Mouse (Mus musculus): ENCODE measurements at regions not wholly inside any gene's neighbourhood (a gene's known extent, or its start where the extent isn't known, plus 50 kb on each side); places are given as distances from the start of the nearest gene placed in this dataset.

GRCm38 (mm10) chr2:159422281-159422937 lies 627.8 kb downstream of the Dhx35 start:
- TF ChIP-seq POLR2A (IDR thresholded peaks at IDR 0.05; ENCODE audit: extremely low read depth, insufficient read depth, low read length): no peak
- TF ChIP-seq CTCF (IDR thresholded peaks at IDR 0.05; ENCODE audit: low read depth, low read length): no peak
- WGBS: 46% methylated on average over 7 of the region's 7 CpGs

GRCm38 (mm10) chr2:159428201-159428600 lies 633.6 kb downstream of the Dhx35 start:
- Histone ChIP-seq H3K27ac (replicated peaks; ENCODE audit: insufficient read depth, low read depth, low read length) (no peak overlapping the region), H3K27me3 (ENCODE audit: control insufficient read depth, insufficient read depth, low read length) (no peaks in the 10 kb centered on the region), H3K4me3 (ENCODE audit: insufficient read depth, low read depth, low read length) (no peak overlapping the region), H3K79me2 (ENCODE audit: control insufficient read depth, insufficient read depth, low read length) (no peaks in the 10 kb centered on the region), H3K4me1 (ENCODE audit: control insufficient read depth, insufficient read depth, low read length) (no peaks in the 10 kb centered on the region), H3K9ac (ENCODE audit: low read depth, low read length) (no peak overlapping the region), H3K36me3 (ENCODE audit: control insufficient read depth, insufficient read depth, low read length) (no peaks in the 10 kb centered on the region)
- DNase-seq (ENCODE audit: extremely low read depth, low read depth, low spot score): no peak
- TF ChIP-seq POLR2A (IDR thresholded peaks at IDR 0.05; ENCODE audit: extremely low read depth, insufficient read depth, low read length) (no peak), CTCF (IDR thresholded peaks at IDR 0.05; ENCODE audit: low read depth, low read length) (no peak)
- 58% methylated on average over 1 of the region's 1 CpGs for WGBS

More at GRCm38 (mm10) chr2:159422281-159422937, 627.8 kb downstream of the Dhx35 start:
- H3K4me3 ChIP-seq (ENCODE audit: insufficient read depth, low read depth, low read length): no peak overlapping the region
- H3K9ac ChIP-seq (ENCODE audit: low read depth, low read length): no peak overlapping the region
- no peaks in the 10 kb centered on the region for H3K36me3 ChIP-seq (ENCODE audit: control insufficient read depth, insufficient read depth, low read length)
- no peak for DNase-seq (ENCODE audit: extremely low read depth, low read depth, low spot score)
- no peaks in the 10 kb centered on the region for H3K4me1 ChIP-seq (ENCODE audit: control insufficient read depth, insufficient read depth, low read length)
- no peaks in the 10 kb centered on the region for H3K27me3 ChIP-seq (ENCODE audit: control insufficient read depth, insufficient read depth, low read length)
- H3K27ac ChIP-seq (replicated peaks; ENCODE audit: insufficient read depth, low read depth, low read length): no peak overlapping the region
- H3K79me2 ChIP-seq (ENCODE audit: control insufficient read depth, insufficient read depth, low read length): no peaks in the 10 kb centered on the region

- H3K9ac ChIP-seq (ENCODE audit: low read depth, low read length): no peak overlapping the region
- WGBS: 77% methylated on average over 5 of the region's 5 CpGs
Observed at GRCm38 (mm10) chr2:159430577-159431329, 636.1 kb downstream of the Dhx35 start.

GRCm38 (mm10) chr2:159438961-159439360 lies 644.4 kb downstream of the Dhx35 start:
- Histone ChIP-seq H3K9ac (ENCODE audit: low read depth, low read length) (no peak overlapping the region), H3K27me3 (ENCODE audit: control insufficient read depth, insufficient read depth, low read length) (no peaks in the 10 kb centered on the region), H3K4me1 (ENCODE audit: control insufficient read depth, insufficient read depth, low read length) (no peaks in the 10 kb centered on the region), H3K4me3 (ENCODE audit: insufficient read depth, low read depth, low read length) (no peak overlapping the region), H3K27ac (replicated peaks; ENCODE audit: insufficient read depth, low read depth, low read length) (no peak overlapping the region), H3K36me3 (ENCODE audit: control insufficient read depth, insufficient read depth, low read length) (no peaks in the 10 kb centered on the region), H3K79me2 (ENCODE audit: control insufficient read depth, insufficient read depth, low read length) (no peaks in the 10 kb centered on the region)
- DNase-seq (ENCODE audit: extremely low read depth, low read depth, low spot score): no peak
- 91% methylated on average over 6 of the region's 6 CpGs for WGBS
- TF ChIP-seq CTCF (IDR thresholded peaks at IDR 0.05; ENCODE audit: low read depth, low read length) (no peak), POLR2A (IDR thresholded peaks at IDR 0.05; ENCODE audit: extremely low read depth, insufficient read depth, low read length) (no peak)

More at GRCm38 (mm10) chr2:159430577-159431329, 636.1 kb downstream of the Dhx35 start:
- no peaks in the 10 kb centered on the region for H3K79me2 ChIP-seq (ENCODE audit: control insufficient read depth, insufficient read depth, low read length)
- H3K27ac ChIP-seq (replicated peaks; ENCODE audit: insufficient read depth, low read depth, low read length): no peak overlapping the region
- H3K36me3 ChIP-seq (ENCODE audit: control insufficient read depth, insufficient read depth, low read length): no peaks in the 10 kb centered on the region
- no peak for TF ChIP-seq CTCF (IDR thresholded peaks at IDR 0.05; ENCODE audit: low read depth, low read length)
- no peak overlapping the region for H3K4me3 ChIP-seq (ENCODE audit: insufficient read depth, low read depth, low read length)
- no peaks in the 10 kb centered on the region for H3K27me3 ChIP-seq (ENCODE audit: control insufficient read depth, insufficient read depth, low read length)
- no peaks in the 10 kb centered on the region for H3K4me1 ChIP-seq (ENCODE audit: control insufficient read depth, insufficient read depth, low read length)
- DNase-seq (ENCODE audit: extremely low read depth, low read depth, low spot score): no peak

- H3K4me1 ChIP-seq (ENCODE audit: control insufficient read depth, insufficient read depth, low read length): no peaks in the 10 kb centered on the region
- WGBS: 36% methylated on average over 8 of the region's 8 CpGs
- H3K9ac ChIP-seq (ENCODE audit: low read depth, low read length): no peak overlapping the region
- no peak overlapping the region for H3K4me3 ChIP-seq (ENCODE audit: insufficient read depth, low read depth, low read length)
- H3K79me2 ChIP-seq (ENCODE audit: control insufficient read depth, insufficient read depth, low read length): no peaks in the 10 kb centered on the region
- H3K27ac ChIP-seq (replicated peaks; ENCODE audit: insufficient read depth, low read depth, low read length): no peak overlapping the region
- no peak for TF ChIP-seq CTCF (IDR thresholded peaks at IDR 0.05; ENCODE audit: low read depth, low read length)
- no peak for TF ChIP-seq POLR2A (IDR thresholded peaks at IDR 0.05; ENCODE audit: extremely low read depth, insufficient read depth, low read length)
- no peaks in the 10 kb centered on the region for H3K36me3 ChIP-seq (ENCODE audit: control insufficient read depth, insufficient read depth, low read length)
- H3K27me3 ChIP-seq (ENCODE audit: control insufficient read depth, insufficient read depth, low read length): no peaks in the 10 kb centered on the region
- no peak for DNase-seq (ENCODE audit: extremely low read depth, low read depth, low spot score)
Observed at GRCm38 (mm10) chr2:159443581-159443980, 649.0 kb downstream of the Dhx35 start.

GRCm38 (mm10) chr2:159446434-159446833 lies 651.8 kb downstream of the Dhx35 start:
- no peak overlapping the region for H3K4me3 ChIP-seq (ENCODE audit: insufficient read depth, low read depth, low read length)
- H3K36me3 ChIP-seq (ENCODE audit: control insufficient read depth, insufficient read depth, low read length): no peaks in the 10 kb centered on the region
- H3K9ac ChIP-seq (ENCODE audit: low read depth, low read length): no peak overlapping the region
- H3K79me2 ChIP-seq (ENCODE audit: control insufficient read depth, insufficient read depth, low read length): no peaks in the 10 kb centered on the region
- no peak for DNase-seq (ENCODE audit: extremely low read depth, low read depth, low spot score)
- no peaks in the 10 kb centered on the region for H3K4me1 ChIP-seq (ENCODE audit: control insufficient read depth, insufficient read depth, low read length)
- no peak overlapping the region for H3K27ac ChIP-seq (replicated peaks; ENCODE audit: insufficient read depth, low read depth, low read length)
- WGBS: 37% methylated on average over 5 of the region's 5 CpGs
- H3K27me3 ChIP-seq (ENCODE audit: control insufficient read depth, insufficient read depth, low read length): no peaks in the 10 kb centered on the region
- no peak for TF ChIP-seq CTCF (IDR thresholded peaks at IDR 0.05; ENCODE audit: low read depth, low read length)
- TF ChIP-seq POLR2A (IDR thresholded peaks at IDR 0.05; ENCODE audit: extremely low read depth, insufficient read depth, low read length): no peak
